17 mouse cellular contexts compared by ENCODE assay signal in the genomic region with DNA sequence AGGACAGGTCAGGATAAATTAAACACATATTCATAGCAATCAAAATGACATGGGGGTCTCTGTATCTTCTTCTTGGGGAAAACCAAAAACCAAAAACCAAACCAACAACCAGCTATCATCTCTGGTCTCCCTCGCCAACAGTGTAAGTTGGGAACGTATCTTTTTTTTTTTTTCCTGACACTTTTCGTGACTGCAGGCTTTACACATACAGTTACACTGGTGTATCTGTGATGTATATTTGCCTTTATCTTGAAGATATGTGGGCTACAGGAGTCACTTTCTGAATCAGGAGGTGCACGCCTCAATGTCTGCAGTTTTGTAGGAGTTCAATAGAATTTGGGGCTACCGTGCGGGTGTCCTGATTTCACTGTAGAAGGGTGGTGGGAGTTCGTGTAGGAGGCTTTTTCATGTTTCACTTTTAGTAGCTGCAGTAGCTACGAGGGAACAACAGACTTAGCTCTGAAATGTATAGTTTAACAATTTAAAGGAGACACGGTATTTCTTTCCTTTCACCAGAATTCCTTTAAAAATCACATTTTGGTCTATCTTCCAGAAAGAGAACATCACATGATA. TPM values are rescaled to one million over a fixed set of nuclear protein-coding genes. Genes with fewer than 3 reads are reported as not detected.
DNase-seq lines count a peak whose midpoint lies in the region; ATAC-seq and TF ChIP-seq lines count a peak whose summit lies in the region.
"Had no signal": no experiment of that assay in that cellular context is flagged by ENCODE, and none has a peak within 500 bp of the region (broad histone marks: within the 10 kb centered on the region; RNA-seq: fewer than 3 reads in every experiment).

No protein-coding gene starts in this region.

- WGBS in heart, embryonic 12.5 days = 69% methylated on average over 9 of the region's 9 CpGs
- WGBS in stomach, embryonic 16.5 days = 76% methylated on average over 9 of the region's 9 CpGs

- no peaks in the 10 kb centered on the region for H3K27me3 ChIP-seq in heart, embryonic 12.5 days (replicated peaks)
- no peaks in the 10 kb centered on the region for H3K27me3 ChIP-seq in stomach, embryonic 16.5 days (ENCODE audit: control insufficient read depth, insufficient read depth, low read length)
- H3K27me3 ChIP-seq: hindbrain, embryonic 13.5 days; midbrain, embryonic 15.5 days had no signal

- DNase-seq in heart, adult 9 months (ENCODE audit: low spot score in 2 of 2) = no peak
- DNase-seq in right cerebral cortex, postnatal 25 days = peak; percentile 27
- no peak for DNase-seq in right cerebral cortex, postnatal 14 days
- no peak for DNase-seq in cerebellum, postnatal 14 days
- no peak for DNase-seq in lung, adult 18-20 months
- DNase-seq: adrenal gland, postnatal 10 days; cerebellum, adult 11 months; embryo, embryonic 11 days; gastrocnemius, postnatal 10 days; kidney, adult 8-10 months; lung, postnatal 10 days had no signal

- H3K27ac ChIP-seq in heart, embryonic 12.5 days (ENCODE audit: poor library complexity, severe bottlenecking) = no peak overlapping the region
- H3K27ac ChIP-seq in cortical plate, adult 2 months (ENCODE audit: insufficient read depth, low read length) = no peak overlapping the region
- H3K27ac ChIP-seq in stomach, embryonic 16.5 days (ENCODE audit: low read length) = no peak overlapping the region
- H3K27ac ChIP-seq: hindbrain, embryonic 13.5 days; midbrain, embryonic 15.5 days had no signal

- peak overlapping the region; percentile 47 for H3K4me2 ChIP-seq in heart, embryonic 12.5 days
- H3K4me2 ChIP-seq in stomach, embryonic 16.5 days (ENCODE audit: low read depth, low read length) = no peak overlapping the region
- H3K4me2 ChIP-seq: hindbrain, embryonic 13.5 days; midbrain, embryonic 15.5 days had no signal

- no peaks in the 10 kb centered on the region for H3K9me3 ChIP-seq in heart, embryonic 12.5 days (replicated peaks)
- no peaks in the 10 kb centered on the region for H3K9me3 ChIP-seq in stomach, embryonic 16.5 days (replicated peaks; ENCODE audit: control insufficient read depth, low read length)
- H3K9me3 ChIP-seq: hindbrain, embryonic 13.5 days; midbrain, embryonic 15.5 days had no signal

- no peak for TF ChIP-seq CTCF in cortical plate, adult 2 months (IDR thresholded peaks at IDR 0.05; ENCODE audit: extremely low read depth, insufficient read depth, low read length)

- no peaks in the 10 kb centered on the region for H3K4me1 ChIP-seq in heart, embryonic 12.5 days (replicated peaks)
- peaks cover 1% of the 10 kb centered on the region; the same call in 1 of the 2 replicates for H3K4me1 ChIP-seq in cortical plate, adult 2 months (ENCODE audit: control insufficient read depth, insufficient read depth, low read length)
- no peaks in the 10 kb centered on the region for H3K4me1 ChIP-seq in stomach, embryonic 16.5 days (ENCODE audit: control insufficient read depth, insufficient read depth, low read length)
- H3K4me1 ChIP-seq: hindbrain, embryonic 13.5 days; midbrain, embryonic 15.5 days had no signal

- no peaks in the 10 kb centered on the region for H3K36me3 ChIP-seq in heart, embryonic 12.5 days
- H3K36me3 ChIP-seq in stomach, embryonic 16.5 days (ENCODE audit: control insufficient read depth, insufficient read depth, low read length) = no peaks in the 10 kb centered on the region
- H3K36me3 ChIP-seq: hindbrain, embryonic 13.5 days; midbrain, embryonic 15.5 days had no signal

- no peak for TF ChIP-seq POLR2A in cortical plate, adult 2 months (IDR thresholded peaks at IDR 0.05; ENCODE audit: extremely low read depth, insufficient read depth, low read length)

- no peak overlapping the region for H3K9ac ChIP-seq in heart, embryonic 12.5 days
- no peak overlapping the region for H3K9ac ChIP-seq in stomach, embryonic 16.5 days (ENCODE audit: low read length)
- H3K9ac ChIP-seq: hindbrain, embryonic 13.5 days; midbrain, embryonic 15.5 days had no signal

- H3K4me3 ChIP-seq in heart, embryonic 12.5 days = peak overlapping the region; percentile 21; the same call in 1 of the 2 replicates
- H3K4me3 ChIP-seq in cortical plate, adult 2 months (ENCODE audit: insufficient read depth, low read length) = peak overlapping the region; percentile 37; the same call in 1 of the 2 replicates
- 0 out of 2 replicates have a peak overlapping the region, but pooled peaks have one; percentile 6 for H3K4me3 ChIP-seq in stomach, embryonic 16.5 days (replicated peaks; ENCODE audit: low read length)
- H3K4me3 ChIP-seq: hindbrain, embryonic 13.5 days; midbrain, embryonic 15.5 days had no signal

- no peak for ATAC-seq in heart, embryonic 12.5 days (ENCODE audit: insufficient number of reproducible peaks, low FRiP score)
- ATAC-seq in stomach, embryonic 16.5 days (ENCODE audit: insufficient read depth, low FRiP score) = no peak
- ATAC-seq: midbrain, embryonic 15.5 days had no signal

RNA-seq across cellular contexts. Expression of a gene that starts 0.9 kb away (rescaled TPM):
- polyA plus RNA-seq in heart, embryonic 12.5 days (2016; fragmentation: Nextera tagmentation; extraction: Ambion mirVana) = 1.7 and 1.8 TPM in 2 replicates
- polyA plus RNA-seq in cortical plate, adult 2 months (2012; rRNA removed) = 0.62 and 0.75 TPM in 2 replicates
- polyA plus RNA-seq in stomach, embryonic 16.5 days (2015; fragmentation: Nextera tagmentation; extraction: Ambion mirVana) = 1.1 and 1.7 TPM in 2 replicates

RNA-seq across cellular contexts. Expression of a gene that starts 20.2 kb away (rescaled TPM):
- 23.2 and 27.6 TPM in 2 replicates for polyA plus RNA-seq in heart, embryonic 12.5 days (2016; fragmentation: Nextera tagmentation; extraction: Ambion mirVana)
- polyA plus RNA-seq in cortical plate, adult 2 months (2012; rRNA removed) = 16.9 and 17.4 TPM in 2 replicates
- 25.1 and 26.3 TPM in 2 replicates for polyA plus RNA-seq in stomach, embryonic 16.5 days (2015; fragmentation: Nextera tagmentation; extraction: Ambion mirVana)

RNA-seq across cellular contexts. Expression of a gene that starts 42.3 kb away (rescaled TPM):
- 6.8 and 7.1 TPM in 2 replicates for polyA plus RNA-seq in heart, embryonic 12.5 days (2016; fragmentation: Nextera tagmentation; extraction: Ambion mirVana)
- polyA plus RNA-seq in cortical plate, adult 2 months (2012; rRNA removed) = 3.4 and 3.5 TPM in 2 replicates
- 7.2 and 7.6 TPM in 2 replicates for polyA plus RNA-seq in stomach, embryonic 16.5 days (2015; fragmentation: Nextera tagmentation; extraction: Ambion mirVana)

RNA-seq across cellular contexts. Expression of a gene that starts 45.1 kb away (rescaled TPM):
- polyA plus RNA-seq in heart, embryonic 12.5 days (2016; fragmentation: Nextera tagmentation; extraction: Ambion mirVana) = not detected in 2 replicates
- 0.64 and 0.88 TPM in 2 replicates for polyA plus RNA-seq in cortical plate, adult 2 months (2012; rRNA removed)
- polyA plus RNA-seq in stomach, embryonic 16.5 days (2015; fragmentation: Nextera tagmentation; extraction: Ambion mirVana) = 0.26 and 0.37 TPM in 2 replicates
- polyA plus RNA-seq: hindbrain, embryonic 13.5 days; midbrain, embryonic 15.5 days; neural tube, embryonic 14.5 days had no signal
